Mouse (Mus musculus) CH12.LX (cell line): ENCODE measurements around the gene 1600002K03Rik.

Experiments
- CTCF ChIP-seq, 2 experiments: IDR thresholded peaks in 1 of 2; conservative IDR thresholded peaks in 1 of 2; 2 replicates each; pipeline ENCODE4 v1.5.1; 2011 to 2012; ENCODE audit warnings: low read depth in 2 of 2, low read length in 2 of 2, improper control_type of control experiment in 1 of 2, inconsistent platforms in 1 of 2, mild to moderate bottlenecking in 1 of 2, moderate library complexity in 1 of 2
- E2F4 ChIP-seq: IDR thresholded peaks from 2 replicates; pipeline ENCODE4 v1.6.1; 2011; ENCODE audit warnings: low read depth, low read length, improper control_type of control experiment; ENCODE audit not compliant: insufficient replicate concordance
- EP300 ChIP-seq: IDR thresholded peaks from 2 replicates; pipeline ENCODE4 v1.6.1; 2011; ENCODE audit warnings: low read length, improper control_type of control experiment
- ETS1 ChIP-seq: conservative IDR thresholded peaks from 2 replicates; pipeline ENCODE4 v1.6.1; 2012; ENCODE audit warnings: low read depth, mild to moderate bottlenecking, inconsistent platforms, low read length, improper control_type of control experiment, moderate library complexity
- HCFC1 ChIP-seq: IDR thresholded peaks from 2 replicates; pipeline ENCODE4 v1.6.1; 2012; ENCODE audit warnings: low read depth, mild to moderate bottlenecking, inconsistent platforms, low read length, improper control_type of control experiment
- JUND ChIP-seq: conservative IDR thresholded peaks from 2 replicates; pipeline ENCODE4 v1.6.1; 2011; ENCODE audit warnings: low read depth, low read length, improper control_type of control experiment
- MAX ChIP-seq: IDR thresholded peaks from 2 replicates; pipeline ENCODE4 v1.6.1; 2011; ENCODE audit warnings: low read length, improper control_type of control experiment
- MEF2A ChIP-seq: IDR thresholded peaks from 2 replicates; pipeline ENCODE4 v1.6.1; 2014; ENCODE audit warnings: low read depth, mild to moderate bottlenecking, inconsistent platforms, low read length, improper control_type of control experiment, borderline replicate concordance
- POLR2A ChIP-seq: IDR thresholded peaks from 2 replicates; pipeline ENCODE4 v1.6.1; 2011; ENCODE audit warnings: low read depth, mild to moderate bottlenecking, improper control_type of control experiment, low read length
- RAD21 ChIP-seq: IDR thresholded peaks from 2 replicates; pipeline ENCODE4 v1.6.1; 2011; ENCODE audit warnings: low read depth, mild to moderate bottlenecking, low read length, improper control_type of control experiment, moderate library complexity
- TCF12 ChIP-seq: IDR thresholded peaks from 2 replicates; pipeline ENCODE4 v1.6.1; 2014; ENCODE audit warnings: low read depth, mild to moderate bottlenecking, inconsistent platforms, low read length, improper control_type of control experiment
- UBTF ChIP-seq: IDR thresholded peaks from 2 replicates; pipeline ENCODE4 v1.6.1; 2012; ENCODE audit warnings: low read depth, mild to moderate bottlenecking, inconsistent platforms, low read length, improper control_type of control experiment, moderate library complexity
- ZC3H11A ChIP-seq: IDR thresholded peaks from 2 replicates; pipeline ENCODE4 v1.6.1; 2012; ENCODE audit warnings: low read depth, mild to moderate bottlenecking, inconsistent platforms, low read length, improper control_type of control experiment
- ZMIZ1 ChIP-seq: IDR thresholded peaks from 2 replicates; pipeline ENCODE4 v1.6.1; 2012; ENCODE audit warnings: low read depth, mild to moderate bottlenecking, inconsistent platforms, low read length, improper control_type of control experiment

GRCm38 (mm10) chr10:80158307-80158986 is 14.3 kb upstream of the 1600002K03Rik start:
- TF ChIP-seq CTCF (conservative IDR thresholded peaks at IDR 0.05 in 1 of 2, IDR thresholded peaks at IDR 0.05 in 1 of 2; ENCODE audit: low read depth in 2 of 2, low read length in 2 of 2) (no peak), HCFC1 (peak; percentile 74), EP300 (no peak), POLR2A (peak; percentile 57), TCF12 (no peak), ETS1 (peak; percentile 8; the same call in 1 of the 2 replicates), MEF2A (0 out of 2 replicates have a peak, but pooled peaks have one; percentile 9), RAD21 (no peak), JUND (no peak), ZC3H11A (no peak), E2F4 (no peak), UBTF (0 out of 2 replicates have a peak, but pooled peaks have one; percentile 22), ZMIZ1 (peak; percentile 73), MAX (peak; percentile 66; the same call in 1 of the 2 replicates)
